Mouse (Mus musculus) granulocyte monocyte progenitor cell, adult 5-6 weeks (primary cell): ENCODE results near the gene Ogfrl1. TPM values are rescaled to one million over a fixed set of nuclear protein-coding genes. Genes with fewer than 3 reads are reported as not detected.
"Not testable (repeated sequence)": the region's sequence is repeated elsewhere in the genome, so short reads cannot be mapped to it uniquely, and the experiment has no call there.

Experiments
- ATAC-seq: replicated peaks from 2 replicates; pipeline ENCODE4 v1.8.0; 2016; ENCODE audit warnings: mild to moderate bottlenecking, moderate TSS enrichment, inconsistent platforms; ENCODE audit not compliant: poor library complexity, severe bottlenecking
- total RNA-seq, 2 experiments: library from RNA; stranded (forward) in 1 of 2; stranded (reverse) in 1 of 2; fragments of 200-712, 200-1000 nt in 1 of 2; fragments of >200 nt in 1 of 2; fragmentation: Nextera tagmentation in 1 of 2; gene quantifications; 2 replicates each; pipeline ENCODE4 v1.2.3; 2014 to 2017

Ogfrl1 gene
- total RNA-seq (2014; fragmentation: Nextera tagmentation) (73.6 and 80.8 TPM in 2 replicates), total RNA-seq (2017) (78.4 and 82.5 TPM in 2 replicates)

GRCm38 (mm10) chr1:23397623-23398022, at the start of gene Ogfrl1:
Gene Ogfrl1 (minus strand): TSS chr1:23397772.
- peak; percentile 65 for ATAC-seq

DNA sequence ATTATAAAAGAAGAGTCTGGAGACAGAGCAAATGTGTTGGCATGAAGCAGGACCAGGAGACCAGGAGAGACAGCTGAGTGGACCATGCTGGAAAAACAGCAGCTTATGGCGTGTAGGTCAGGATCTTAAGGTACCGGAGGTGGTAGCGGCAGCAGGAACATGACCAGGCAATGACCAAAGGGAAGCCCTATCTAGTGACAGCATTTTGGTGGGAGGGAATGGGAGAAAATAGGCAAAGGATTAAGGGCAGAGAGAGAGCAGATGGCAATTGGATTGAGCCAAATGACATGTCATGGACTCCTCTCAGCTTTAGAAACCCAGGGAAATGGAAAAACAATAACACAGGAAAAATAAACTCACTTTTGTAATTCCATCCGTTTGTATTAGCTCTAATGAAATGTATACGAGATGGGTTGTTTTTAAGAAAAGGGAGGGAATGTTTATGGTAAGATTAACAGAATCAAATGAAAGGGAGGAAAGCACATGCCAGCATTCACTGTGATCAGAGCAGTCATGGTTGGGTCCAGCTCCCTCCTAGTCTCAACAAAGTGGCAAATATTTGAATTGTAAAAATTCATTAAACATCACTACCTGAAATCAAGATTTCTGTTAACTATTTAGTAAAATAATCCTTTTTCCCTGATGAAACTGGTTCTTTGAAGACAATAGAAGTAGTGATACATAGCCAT, 48.3 kb upstream of the Ogfrl1 start:
- no peak for ATAC-seq

GRCm38 (mm10) chr1:23433612-23434011, 36.0 kb upstream of the Ogfrl1 start:
- peak; percentile 100 for ATAC-seq

DNA sequence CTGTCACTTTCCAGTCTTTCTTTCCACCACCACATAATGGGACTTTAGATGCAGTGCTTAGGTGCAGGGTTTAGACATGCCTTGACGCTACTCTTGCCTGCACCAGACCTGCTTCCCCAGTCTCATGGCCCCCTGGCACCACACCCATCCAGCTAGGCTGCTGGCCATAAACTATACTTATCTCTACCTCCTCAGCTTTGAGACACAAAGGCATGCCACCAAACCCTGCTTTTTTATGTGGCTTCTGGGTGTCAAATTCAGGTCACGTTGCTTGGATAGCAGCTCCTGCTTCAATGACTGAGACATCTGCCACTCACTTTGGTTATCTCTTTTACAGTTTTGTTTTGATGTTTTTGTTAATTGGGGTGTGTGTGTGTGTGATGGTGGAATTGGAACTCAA, 28.9 kb upstream of the Ogfrl1 start:
- ATAC-seq: no peak

- ATAC-seq: peak; percentile 99
Observed at GRCm38 (mm10) chr1:23418941-23419340, 21.4 kb upstream of the Ogfrl1 start.

DNA sequence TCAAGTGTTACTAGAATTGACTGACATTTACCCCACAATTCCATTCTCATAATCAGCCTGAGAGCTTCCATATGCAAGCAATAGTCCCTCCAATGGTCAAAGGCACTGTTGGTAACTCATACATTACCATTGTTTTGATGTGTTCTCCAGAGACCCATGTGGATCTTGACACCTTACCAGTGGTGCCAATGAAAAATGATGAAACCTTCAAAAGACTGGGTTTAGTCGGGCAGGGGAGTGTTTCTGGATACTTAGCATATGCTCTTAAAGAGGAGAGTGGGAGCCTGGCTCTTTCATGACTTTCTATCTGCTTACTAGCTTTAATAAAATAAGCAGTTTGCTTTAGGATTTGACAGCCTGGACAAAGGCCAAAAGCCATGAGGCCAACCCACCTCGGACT, 20.5 kb upstream of the Ogfrl1 start:
- ATAC-seq: no peak

- no peak for ATAC-seq
Observed at GRCm38 (mm10) chr1:23417562-23417961, 20.0 kb upstream of the Ogfrl1 start.

DNA sequence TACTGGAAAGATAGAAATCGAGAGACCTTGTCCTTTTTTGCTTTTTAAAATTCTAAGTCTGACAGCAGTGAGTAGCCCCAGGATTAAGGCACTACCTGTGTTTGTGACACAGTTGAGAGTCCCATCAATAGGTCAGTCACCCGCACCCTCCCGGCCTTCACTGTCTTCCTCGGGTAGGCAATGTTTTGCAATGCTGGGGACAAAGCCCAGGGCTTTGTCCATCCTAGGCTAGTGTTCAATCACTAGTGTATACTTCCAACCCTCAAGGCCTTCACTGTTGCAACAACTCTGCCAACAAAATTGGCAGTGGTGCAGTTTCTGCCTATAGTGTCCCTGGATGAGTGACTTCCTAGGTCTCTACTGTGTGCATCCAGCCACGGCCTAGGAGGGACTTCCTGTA, 14.0 kb upstream of the Ogfrl1 start:
- no peak for ATAC-seq

GRCm38 (mm10) chr1:23409960-23410359, 12.4 kb upstream of the Ogfrl1 start:
- no peak for ATAC-seq

- ATAC-seq: no peak
Observed at GRCm38 (mm10) chr1:23402401-23402800, 4.8 kb upstream of the Ogfrl1 start.

GRCm38 (mm10) chr1:23399552-23399951, 2.0 kb upstream of the Ogfrl1 start:
- peak; percentile 97 for ATAC-seq

DNA sequence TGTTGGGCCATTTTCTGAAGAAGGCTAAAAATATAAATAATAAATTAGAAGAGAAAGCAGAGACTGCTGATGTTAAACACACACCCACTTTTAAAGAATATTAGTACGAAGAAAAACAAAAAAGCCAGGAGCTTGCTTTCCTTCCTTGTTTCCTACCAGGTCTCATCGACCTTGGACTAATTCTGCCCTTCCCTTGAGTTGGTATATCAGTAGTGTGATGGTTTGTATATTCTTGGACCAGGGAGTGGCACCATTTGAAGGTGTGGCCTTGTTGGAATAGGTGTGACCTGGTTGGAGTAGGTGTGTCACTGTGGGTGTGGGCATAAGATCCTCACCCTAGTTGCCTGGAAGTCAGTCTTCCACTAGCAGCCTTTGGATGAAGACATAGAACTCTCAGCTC, 3.2 kb downstream of the Ogfrl1 start:
- not testable (repeated sequence) for ATAC-seq

GRCm38 (mm10) chr1:23391744-23392143, 5.8 kb downstream of the Ogfrl1 start:
- ATAC-seq: no peak

DNA sequence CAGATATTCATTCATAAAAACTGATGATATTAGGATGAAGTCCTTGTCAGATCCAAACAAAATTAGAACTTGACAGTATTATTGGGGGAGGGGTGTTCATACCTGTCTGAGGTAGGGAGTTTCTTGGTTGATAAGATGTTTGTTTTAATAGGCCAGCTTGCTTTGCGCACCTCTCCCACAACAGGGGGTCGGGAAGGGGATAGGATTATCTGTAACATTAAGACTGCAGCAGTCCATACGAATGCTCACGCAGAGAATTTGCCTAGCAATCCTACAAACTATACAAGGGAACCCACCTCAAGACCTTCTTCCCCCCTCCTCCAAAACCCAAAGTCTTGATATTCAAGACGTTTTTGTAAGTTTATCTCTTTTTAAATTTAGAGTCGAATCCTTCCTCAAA, 13.2 kb downstream of the Ogfrl1 start:
- ATAC-seq: no peak

DNA sequence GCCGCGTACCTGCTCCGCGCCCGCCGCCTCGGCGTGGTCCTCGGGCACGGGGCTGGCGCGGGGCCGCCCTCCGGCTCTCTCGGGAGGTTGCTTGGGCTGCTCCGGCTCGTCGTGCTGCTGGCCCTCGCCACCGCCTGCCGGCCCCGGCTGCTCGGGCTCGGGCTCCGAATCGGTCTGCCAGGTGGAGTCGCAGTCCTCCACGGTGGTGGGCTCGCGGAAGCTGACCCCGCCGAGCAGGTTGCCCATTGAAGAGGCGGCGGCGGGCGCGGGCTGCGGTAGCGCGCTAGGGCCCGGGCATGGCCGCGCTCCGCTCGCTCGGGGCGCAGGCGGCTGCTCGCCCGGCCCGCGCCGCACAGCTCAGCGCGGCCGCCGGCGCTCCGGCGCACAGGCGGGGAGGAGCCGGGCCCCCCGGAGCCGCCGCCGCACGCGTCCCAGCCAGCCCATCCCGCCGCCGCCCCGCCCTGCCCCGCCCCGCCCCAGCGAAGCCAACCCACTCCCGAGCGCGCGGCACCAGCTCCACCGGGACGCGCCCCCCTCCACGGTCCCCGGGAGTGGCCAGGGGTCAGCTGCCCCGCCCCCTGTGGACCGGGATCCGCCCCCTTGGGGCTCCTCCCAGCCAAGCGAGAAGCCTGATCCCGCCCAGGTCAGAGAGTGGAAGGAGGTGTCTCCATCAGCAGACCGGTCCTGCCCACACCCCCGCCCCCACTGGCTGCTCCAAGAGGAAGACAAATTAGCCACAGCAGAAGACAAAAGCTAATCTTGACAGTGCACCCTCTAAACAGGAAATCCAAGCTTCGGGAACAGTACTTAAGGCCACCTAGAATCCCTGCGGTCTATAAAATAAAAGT, 14.5 kb downstream of the Ogfrl1 start:
- peak; percentile 80 for ATAC-seq

GRCm38 (mm10) chr1:23382461-23382805, 15.1 kb downstream of the Ogfrl1 start:
- no peak for ATAC-seq

- ATAC-seq: no peak
Observed at GRCm38 (mm10) chr1:23382037-23382436, 15.5 kb downstream of the Ogfrl1 start.

- peak; percentile 68 for ATAC-seq
Observed at GRCm38 (mm10) chr1:23379911-23380740, 17.4 kb downstream of the Ogfrl1 start.

DNA sequence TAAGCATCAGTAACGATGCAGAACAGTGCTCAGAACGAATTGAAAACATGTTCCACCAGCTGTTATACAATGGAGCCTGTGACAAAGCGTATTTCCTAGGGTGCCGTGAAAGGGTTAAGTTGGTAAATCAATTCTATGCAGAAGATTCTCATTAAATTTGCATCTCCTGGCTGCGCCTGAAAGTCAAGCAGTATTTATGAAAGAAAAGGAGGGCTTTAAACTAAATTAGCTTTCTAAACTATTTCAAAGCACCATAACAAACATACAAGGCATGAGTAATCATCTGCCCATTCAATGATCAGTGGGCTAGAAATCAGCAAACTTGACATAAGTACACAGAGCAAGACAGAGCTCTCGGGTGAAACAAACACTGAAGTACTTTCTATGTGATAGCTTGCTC, 18.3 kb downstream of the Ogfrl1 start:
- ATAC-seq: no peak

- ATAC-seq: no peak
Observed at GRCm38 (mm10) chr1:23377572-23377971, 20.0 kb downstream of the Ogfrl1 start.

- ATAC-seq: no peak
Observed at GRCm38 (mm10) chr1:23374156-23374555, 23.4 kb downstream of the Ogfrl1 start.
